Mouse (Mus musculus) liver, embryonic 15.5 days (tissue): Measurements from ENCODE around the gene Olfr502. TPM values are rescaled to one million over a fixed set of nuclear protein-coding genes. Genes with fewer than 3 reads are reported as not detected.
"Not testable (repeated sequence)": the region's sequence is repeated elsewhere in the genome, so short reads cannot be mapped to it uniquely, and the experiment has no call there.

Experiments used
- ATAC-seq: fragments of 200-750 bp; cut with Nextera tagmentation; 2 replicates; pipeline ENCODE4 v1.8.0; 2017; ENCODE audit warnings: moderate number of reproducible peaks, mild to moderate bottlenecking, moderate library complexity; ENCODE audit not compliant: insufficient read depth
- H3K27ac ChIP-seq: fragments of 300-500 bp; sonication (generic); replicated peaks from 2 replicates; pipeline ENCODE4 v1.5.1; 2015; ENCODE audit warnings: mild to moderate bottlenecking, inconsistent platforms
- H3K27me3 ChIP-seq: fragments of 300-500 bp; sonication (generic); 2 replicates; pipeline ENCODE4 v1.6.1; 2015; ENCODE audit warnings: mild to moderate bottlenecking, inconsistent platforms
- H3K36me3 ChIP-seq: fragments of 300-500 bp; sonication (generic); replicated peaks from 2 replicates; pipeline ENCODE4 v1.6.1; 2015; ENCODE audit warnings: moderate library complexity, mild to moderate bottlenecking, inconsistent platforms
- H3K4me1 ChIP-seq: fragments of 300-500 bp; sonication (generic); replicated peaks from 2 replicates; pipeline ENCODE4 v1.6.1; 2015; ENCODE audit warnings: inconsistent platforms
- H3K4me2 ChIP-seq: fragments of 300-500 bp; sonication (generic); 2 replicates; pipeline ENCODE4 v1.6.1; 2015; ENCODE audit warnings: moderate library complexity, mild to moderate bottlenecking, inconsistent platforms
- H3K4me3 ChIP-seq: fragments of 300-500 bp; sonication (generic); replicated peaks from 2 replicates; pipeline ENCODE4 v1.5.1; 2015; ENCODE audit warnings: mild to moderate bottlenecking, inconsistent platforms
- H3K9ac ChIP-seq: fragments of 300-500 bp; sonication (generic); 2 replicates; pipeline ENCODE4 v1.6.1; 2015; ENCODE audit warnings: moderate library complexity, mild to moderate bottlenecking, inconsistent platforms
- H3K9me3 ChIP-seq: fragments of 300-500 bp; sonication (generic); replicated peaks from 2 replicates; pipeline ENCODE4 v1.6.1; 2016; ENCODE audit warnings: inconsistent platforms
- WGBS: fragments of 180-500 bp; shearing (Covaris S2); methylation state at CpG from one replicate; pipeline ENCODE4 v1.1.7; 2015; ENCODE audit warnings: mixed read lengths; ENCODE audit not compliant: insufficient replicate concordance; 5-methylcytosine and 5-hydroxymethylcytosine counted together
- polyA plus RNA-seq: library from polyadenylated mRNA; unstranded; fragments of >200 nt; fragmentation: Nextera tagmentation; extraction: Ambion mirVana; gene quantifications from 2 replicates; pipeline ENCODE4 v1.2.1, GENCODE M21; 2015

The Olfr502 gene
- polyA plus RNA-seq, result not detected in 2 replicates

- 31% methylated on average over 1 of the region's 1 CpGs for WGBS
Observed at GRCm38 (mm10) chr7:108524965-108525364, at the start of gene Olfr502. Gene Olfr502 (minus strand): TSS chr7:108525065.

GRCm38 (mm10) chr7:108565693-108566092, 40.8 kb upstream of the Olfr502 start, which contains the start of gene Olfr504:
Gene Olfr504 (minus strand): TSS chr7:108565793.
- no peak for ATAC-seq
- Histone ChIP-seq H3K36me3 (no peaks in the 10 kb centered on the region), H3K4me3 (no peak within 1 kb of the TSS), H3K27ac (no peak within 1 kb of the TSS), H3K9me3 (no peaks in the 10 kb centered on the region; the same call in 1 of the 2 replicates), H3K9ac (no peak within 1 kb of the TSS), H3K27me3 (no peaks in the 10 kb centered on the region), H3K4me1 (no peaks in the 10 kb centered on the region), H3K4me2 (no peak within 1 kb of the TSS)
- WGBS, result 50% methylated on average over 1 of the region's 1 CpGs

More at GRCm38 (mm10) chr7:108524965-108525364, at the start of gene Olfr502:
- no peak for ATAC-seq
- Histone ChIP-seq H3K4me2 (no peak within 1 kb of the TSS), H3K9me3 (no peaks in the 10 kb centered on the region), H3K27ac (no peak within 1 kb of the TSS), H3K27me3 (no peaks in the 10 kb centered on the region), H3K9ac (no peak within 1 kb of the TSS), H3K4me3 (no peak within 1 kb of the TSS), H3K4me1 (no peaks in the 10 kb centered on the region), H3K36me3 (no peaks in the 10 kb centered on the region)

GRCm38 (mm10) chr7:108544227-108544626, 19.4 kb upstream of the Olfr502 start, which contains the start of gene Olfr503:
Gene Olfr503 (plus strand): TSS chr7:108544527.
- H3K4me3 ChIP-seq, H3K4me1 ChIP-seq, H3K36me3 ChIP-seq, H3K9ac ChIP-seq, H3K9me3 ChIP-seq, H3K4me2 ChIP-seq, ATAC-seq, H3K27me3 ChIP-seq, H3K27ac ChIP-seq: not testable (repeated sequence)
- 21% methylated on average over 1 of the region's 1 CpGs for WGBS

GRCm38 (mm10) chr7:108542416-108542815, 17.6 kb upstream of the Olfr502 start:
- no peak for ATAC-seq
- no peaks in the 10 kb centered on the region for H3K4me1 ChIP-seq
- 63% methylated on average over 13 of the region's 13 CpGs for WGBS

More at GRCm38 (mm10) chr7:108542416-108542815, 17.6 kb upstream of the Olfr502 start:
- Histone ChIP-seq H3K4me3 (no peak overlapping the region), H3K36me3 (no peaks in the 10 kb centered on the region), H3K9me3 (no peaks in the 10 kb centered on the region), H3K4me2 (no peak overlapping the region), H3K27ac (no peak overlapping the region), H3K9ac (no peak overlapping the region), H3K27me3 (no peaks in the 10 kb centered on the region)

Other genes starting within 250 kb of the Olfr502 start
- gene Olfr490, start 236.1 kb downstream of the Olfr502 start, polyA plus RNA-seq, result not detected in 2 replicates
- not detected in 2 replicates for gene Olfr491, start 211.6 kb downstream of the Olfr502 start, polyA plus RNA-seq
- gene Olfr492, start 201.4 kb downstream of the Olfr502 start, polyA plus RNA-seq, result not detected in 2 replicates
- gene Olfr493, start 178.1 kb downstream of the Olfr502 start, polyA plus RNA-seq, result not detected in 2 replicates
- not detected in 2 replicates for gene Olfr494, start 159.7 kb downstream of the Olfr502 start, polyA plus RNA-seq
- not detected in 2 replicates for gene Olfr495, start 131.9 kb downstream of the Olfr502 start, polyA plus RNA-seq
- gene Olfr497, start 104.6 kb downstream of the Olfr502 start, polyA plus RNA-seq, result not detected in 2 replicates
- not detected in 2 replicates for gene Olfr498, start 59.7 kb downstream of the Olfr502 start, polyA plus RNA-seq
- not detected in 2 replicates for gene Olfr503, start 19.5 kb upstream of the Olfr502 start, polyA plus RNA-seq
- gene Olfr504, start 40.7 kb upstream of the Olfr502 start, polyA plus RNA-seq, result not detected in 2 replicates
- not detected in 2 replicates for gene Olfr506, start 85.7 kb upstream of the Olfr502 start, polyA plus RNA-seq
- not detected in 2 replicates for gene Olfr507, start 96.7 kb upstream of the Olfr502 start, polyA plus RNA-seq
- gene Olfr508, start 104.9 kb upstream of the Olfr502 start, polyA plus RNA-seq, result not detected in 2 replicates
- not detected in 2 replicates for gene Olfr509, start 126.8 kb upstream of the Olfr502 start, polyA plus RNA-seq
- gene Olfr510, start 141.4 kb upstream of the Olfr502 start, polyA plus RNA-seq, result not detected in 2 replicates
- not detected in 2 replicates for gene Olfr512, start 188.3 kb upstream of the Olfr502 start, polyA plus RNA-seq
- gene Olfr513, start 225.9 kb upstream of the Olfr502 start, polyA plus RNA-seq, result not detected in 2 replicates